Mouse (Mus musculus): Measurements from ENCODE around the gene Rassf4.
"Not testable (repeated sequence)": the region's sequence is repeated elsewhere in the genome, so short reads cannot be mapped to it uniquely, and the experiment has no call there.

Gene Rassf4

GRCm38 (mm10) chr6:116635251-116636180 lies 38.2 kb downstream of the Rassf4 start:
- peak; percentile 88 for DNase-seq

GRCm38 (mm10) chr6:116633741-116634695 lies 39.7 kb downstream of the Rassf4 start:
- no peak for DNase-seq

- peak; percentile 92 for DNase-seq
Observed at GRCm38 (mm10) chr6:116632129-116632528, 41.6 kb downstream of the Rassf4 start.

DNA sequence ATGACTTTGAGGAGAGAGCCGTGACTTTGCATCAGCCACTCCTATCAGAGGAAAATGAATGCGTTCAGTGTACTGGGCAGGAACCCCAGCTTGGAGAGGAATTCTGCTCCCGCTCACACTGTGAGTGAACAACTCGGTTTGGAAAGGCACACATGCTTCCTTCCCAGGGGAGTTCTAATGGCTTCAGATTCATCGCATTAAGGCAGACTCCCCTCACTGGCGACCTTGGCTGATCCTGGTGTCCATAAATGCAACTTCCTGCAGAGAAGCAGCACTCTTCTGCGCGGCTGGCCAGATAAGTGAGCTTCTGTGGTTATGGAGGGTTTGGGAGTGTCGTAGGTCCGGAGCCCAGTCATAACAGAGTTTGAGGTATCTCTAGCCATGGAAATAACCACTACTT lies 44.0 kb downstream of the Rassf4 start:
- no peak for DNase-seq

DNA sequence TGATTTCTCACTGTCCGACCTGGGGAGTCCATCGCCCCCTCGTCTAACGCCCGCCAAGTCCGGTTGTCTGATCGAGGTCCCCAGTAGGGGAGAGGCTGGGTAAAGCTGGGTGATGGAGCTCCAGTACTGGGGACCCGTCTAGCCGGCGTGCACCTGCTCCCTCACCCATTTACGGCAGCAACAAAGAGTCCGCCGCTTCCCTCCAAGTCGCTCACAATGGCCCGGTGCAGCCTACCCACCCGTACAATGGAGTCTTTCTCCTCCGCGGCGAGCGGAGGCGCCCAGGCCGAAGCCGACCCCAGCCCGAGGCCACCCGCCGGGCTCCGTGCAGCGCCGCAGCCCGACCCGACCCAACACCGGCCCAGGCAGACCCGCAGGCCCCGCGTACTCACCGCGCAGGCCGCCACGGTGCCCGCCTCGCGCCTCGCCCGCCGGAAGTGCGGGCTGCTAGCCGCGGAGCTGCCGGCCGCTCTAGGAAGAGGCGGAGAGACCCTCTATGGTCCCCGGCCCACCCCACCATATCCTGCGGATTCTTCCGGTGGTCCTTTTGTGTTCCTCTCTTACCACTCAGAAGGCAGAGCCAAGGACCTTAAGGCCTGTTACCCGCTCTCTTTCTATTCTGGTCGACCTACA lies 45.1 kb downstream of the Rassf4 start, which contains the start of gene Zfp422:
Gene Zfp422, minus strand, starts transcription at position 461 of the 633 bp plus-strand sequence.
- peak; percentile 87 for DNase-seq

DNA sequence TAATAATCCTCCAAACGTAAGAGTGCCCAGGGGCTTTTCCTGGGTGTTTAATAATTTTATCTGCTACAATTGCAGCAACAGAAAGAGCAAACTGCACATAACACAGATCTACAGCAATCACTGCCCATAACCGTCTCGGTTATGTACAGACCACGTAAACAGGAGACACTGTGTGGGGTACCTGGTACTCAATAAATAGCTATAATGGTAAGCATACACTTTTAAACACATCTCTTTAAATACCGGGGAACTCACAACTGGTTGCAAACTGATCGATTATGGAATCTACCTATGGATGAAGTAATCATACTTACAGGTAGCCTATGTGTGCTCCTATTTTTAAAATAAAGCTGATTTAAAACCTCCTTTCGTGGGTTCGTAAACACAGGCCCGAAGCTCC lies 45.7 kb downstream of the Rassf4 start:
- no peak for DNase-seq

- not testable (repeated sequence) for DNase-seq
Observed at GRCm38 (mm10) chr6:116626417-116626816, 47.3 kb downstream of the Rassf4 start.

GRCm38 (mm10) chr6:116621318-116622023 lies 52.3 kb downstream of the Rassf4 start:
- no peak for DNase-seq

GRCm38 (mm10) chr6:116618073-116618472 lies 55.7 kb downstream of the Rassf4 start:
- DNase-seq, result no peak

- DNase-seq, result no peak
Observed at GRCm38 (mm10) chr6:116615719-116616118, 58.0 kb downstream of the Rassf4 start.

- no peak for DNase-seq
Observed at GRCm38 (mm10) chr6:116607230-116607629, 66.5 kb downstream of the Rassf4 start.

DNA sequence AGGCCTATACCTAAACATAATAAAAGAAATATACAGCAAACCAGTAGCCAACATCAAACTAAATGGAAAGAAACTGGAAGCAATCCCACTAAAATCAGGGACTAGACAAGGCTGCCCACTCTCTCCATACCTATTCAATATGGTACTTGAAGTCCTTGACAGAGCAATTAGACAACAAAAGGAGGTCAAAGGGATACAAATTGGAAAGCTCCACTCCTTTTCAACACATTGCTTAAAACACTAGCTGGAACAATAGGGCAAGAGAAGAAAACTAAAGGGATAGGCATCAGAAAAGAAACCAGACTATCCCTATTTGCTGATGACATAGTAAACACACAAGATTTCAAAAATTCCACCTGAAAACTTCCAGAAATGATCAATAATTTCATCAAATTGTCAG lies 72.8 kb downstream of the Rassf4 start:
- DNase-seq, result not testable (repeated sequence)

GRCm38 (mm10) chr6:116584095-116584494 lies 89.7 kb downstream of the Rassf4 start, which contains the start of gene Olfr215:
Gene Olfr215 (minus strand): TSS chr6:116584195.
- DNase-seq, result no peak

Measured in kidney, postnatal 10 days (tissue).